Mouse (Mus musculus): Measurements from ENCODE around the gene Chgb. TPM values are rescaled to one million over a fixed set of nuclear protein-coding genes. Genes with fewer than 3 reads are reported as not detected.

Chgb gene
- polyA plus RNA-seq, 1 experiment from 2014 or later, result 50.2 TPM

Other genes starting within 250 kb of the Chgb start
- 62.3 and 64.4 TPM in 2 replicates for gene Gpcpd1, start 193.5 kb upstream of the Chgb start, polyA plus RNA-seq (2016; fragmentation: Nextera tagmentation; extraction: Ambion mirVana)
- gene Shld1, start 94.3 kb upstream of the Chgb start, polyA plus RNA-seq (2016; fragmentation: Nextera tagmentation; extraction: Ambion mirVana), result 19.2 and 20.6 TPM in 2 replicates
- gene Trmt6, start 34.8 kb downstream of the Chgb start, polyA plus RNA-seq (2016; fragmentation: Nextera tagmentation; extraction: Ambion mirVana), result 30.5 and 33.8 TPM in 2 replicates
- 18.8 and 18.9 TPM in 2 replicates for gene Mcm8, start 34.9 kb downstream of the Chgb start, polyA plus RNA-seq (2016; fragmentation: Nextera tagmentation; extraction: Ambion mirVana)
- gene Crls1, start 65.4 kb downstream of the Chgb start, polyA plus RNA-seq (2016; fragmentation: Nextera tagmentation; extraction: Ambion mirVana), result 22.1 and 25.8 TPM in 2 replicates
- gene Lrrn4, start 99.6 kb downstream of the Chgb start, polyA plus RNA-seq (2016; fragmentation: Nextera tagmentation; extraction: Ambion mirVana), result 0.06 and 0.08 TPM in 2 replicates
- gene Fermt1, start 164.6 kb downstream of the Chgb start, polyA plus RNA-seq (2016; fragmentation: Nextera tagmentation; extraction: Ambion mirVana), result 0.60 and 0.73 TPM in 2 replicates